Mouse (Mus musculus): ENCODE data around the gene Fhit. TPM values are rescaled to one million over a fixed set of nuclear protein-coding genes. Genes with fewer than 3 reads are reported as not detected.

Gene Fhit
- polyA plus RNA-seq, 1 experiment from 2014 or later = 12.6 TPM

DNA sequence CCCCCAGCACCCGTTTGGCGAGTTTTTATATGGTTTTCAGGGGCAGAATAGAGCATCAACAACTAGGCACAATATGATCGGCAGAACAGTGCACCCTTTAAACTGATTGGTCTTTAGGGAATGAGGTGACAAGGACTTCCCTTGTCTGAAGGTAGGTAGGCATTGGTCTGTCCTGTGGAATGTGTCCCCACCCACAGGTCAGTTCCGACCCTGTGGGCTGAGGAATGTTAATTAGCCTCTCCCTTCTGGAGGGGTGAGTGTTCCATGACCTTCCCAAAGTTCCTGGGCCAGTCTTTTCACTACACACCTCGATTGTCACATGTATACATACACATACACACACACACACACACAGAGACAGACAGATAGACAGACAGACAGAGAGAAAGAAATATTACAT lies 950.7 kb downstream of the Fhit start:
- Histone ChIP-seq H3K36me3 (replicated peaks; ENCODE audit: control insufficient read depth, insufficient read depth) (no peaks in the 10 kb centered on the region), H3K4me1 (replicated peaks; ENCODE audit: control insufficient read depth, insufficient read depth, low read length) (no peaks in the 10 kb centered on the region), H3K4me3 (replicated peaks; ENCODE audit: low read length) (no peak overlapping the region), H3K9ac (no peak overlapping the region), H3K27me3 (ENCODE audit: control insufficient read depth, insufficient read depth, low read length) (no peaks in the 10 kb centered on the region), H3K9me3 (ENCODE audit: control insufficient read depth, low read length) (no peaks in the 10 kb centered on the region), H3K27ac (no peak overlapping the region), H3K4me2 (replicated peaks) (no peak overlapping the region)
- DNase-seq (ENCODE audit: low spot score) (no peak), ATAC-seq (ENCODE audit: low FRiP score) (no peak)
- 64% methylated on average over 5 of the region's 5 CpGs for WGBS

GRCm38 (mm10) chr14:10209007-10209406 lies 952.8 kb downstream of the Fhit start:
- DNase-seq (ENCODE audit: low spot score) (no peak), ATAC-seq (ENCODE audit: low FRiP score) (no peak)
- WGBS = 91% methylated on average over 3 of the region's 3 CpGs
- Histone ChIP-seq H3K9me3 (ENCODE audit: control insufficient read depth, low read length) (no peaks in the 10 kb centered on the region), H3K4me1 (replicated peaks; ENCODE audit: control insufficient read depth, insufficient read depth, low read length) (no peaks in the 10 kb centered on the region), H3K4me3 (replicated peaks; ENCODE audit: low read length) (no peak overlapping the region), H3K4me2 (replicated peaks) (no peak overlapping the region), H3K27me3 (ENCODE audit: control insufficient read depth, insufficient read depth, low read length) (no peaks in the 10 kb centered on the region), H3K9ac (no peak overlapping the region), H3K27ac (no peak overlapping the region), H3K36me3 (replicated peaks; ENCODE audit: control insufficient read depth, insufficient read depth) (no peaks in the 10 kb centered on the region)

- ATAC-seq (ENCODE audit: low FRiP score) (no peak), DNase-seq (ENCODE audit: low spot score) (no peak)
These were observed 956.1 kb downstream of the Fhit start for GRCm38 (mm10) chr14:10205699-10206098.

DNA sequence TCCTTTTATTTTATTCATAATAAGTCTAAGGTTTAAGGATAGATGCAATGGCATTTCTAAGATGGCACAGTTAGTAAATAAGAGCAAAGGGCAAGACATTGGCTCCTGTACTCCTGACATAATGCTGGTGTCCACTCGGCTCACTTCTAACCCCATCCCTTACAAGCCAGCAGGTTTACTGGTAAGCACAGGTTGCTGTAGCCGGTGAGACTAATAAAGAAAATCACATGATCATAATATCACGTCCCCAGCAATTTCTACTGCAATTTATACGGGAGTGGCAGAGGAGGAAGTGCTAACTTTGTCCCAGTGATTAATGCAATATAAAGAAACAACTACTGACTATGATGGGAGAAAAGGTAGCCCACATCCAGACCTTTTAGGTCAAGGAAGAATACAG lies 956.5 kb downstream of the Fhit start:
- Histone ChIP-seq H3K4me3 (replicated peaks; ENCODE audit: low read length) (no peak overlapping the region), H3K4me1 (replicated peaks; ENCODE audit: control insufficient read depth, insufficient read depth, low read length) (no peaks in the 10 kb centered on the region), H3K9me3 (ENCODE audit: control insufficient read depth, low read length) (no peaks in the 10 kb centered on the region), H3K27ac (no peak overlapping the region), H3K4me2 (replicated peaks) (no peak overlapping the region), H3K36me3 (replicated peaks; ENCODE audit: control insufficient read depth, insufficient read depth) (no peaks in the 10 kb centered on the region), H3K27me3 (ENCODE audit: control insufficient read depth, insufficient read depth, low read length) (no peaks in the 10 kb centered on the region), H3K9ac (no peak overlapping the region)
- ATAC-seq (ENCODE audit: low FRiP score) (no peak), DNase-seq (ENCODE audit: low spot score) (no peak)
- 85% methylated on average over 4 of the region's 4 CpGs for WGBS

More at GRCm38 (mm10) chr14:10205699-10206098, 956.1 kb downstream of the Fhit start:
- Histone ChIP-seq H3K9ac (no peak overlapping the region), H3K36me3 (replicated peaks; ENCODE audit: control insufficient read depth, insufficient read depth) (no peaks in the 10 kb centered on the region), H3K4me2 (replicated peaks) (no peak overlapping the region), H3K9me3 (ENCODE audit: control insufficient read depth, low read length) (no peaks in the 10 kb centered on the region), H3K27ac (no peak overlapping the region), H3K4me1 (replicated peaks; ENCODE audit: control insufficient read depth, insufficient read depth, low read length) (no peaks in the 10 kb centered on the region), H3K4me3 (replicated peaks; ENCODE audit: low read length) (no peak overlapping the region), H3K27me3 (ENCODE audit: control insufficient read depth, insufficient read depth, low read length) (no peaks in the 10 kb centered on the region)
- WGBS = 94% methylated on average over 5 of the region's 5 CpGs

- no peak for DNase-seq (ENCODE audit: low spot score)
- WGBS = 88% methylated on average over 5 of the region's 5 CpGs
These were observed 967.7 kb downstream of the Fhit start for GRCm38 (mm10) chr14:10194130-10194529.

DNA sequence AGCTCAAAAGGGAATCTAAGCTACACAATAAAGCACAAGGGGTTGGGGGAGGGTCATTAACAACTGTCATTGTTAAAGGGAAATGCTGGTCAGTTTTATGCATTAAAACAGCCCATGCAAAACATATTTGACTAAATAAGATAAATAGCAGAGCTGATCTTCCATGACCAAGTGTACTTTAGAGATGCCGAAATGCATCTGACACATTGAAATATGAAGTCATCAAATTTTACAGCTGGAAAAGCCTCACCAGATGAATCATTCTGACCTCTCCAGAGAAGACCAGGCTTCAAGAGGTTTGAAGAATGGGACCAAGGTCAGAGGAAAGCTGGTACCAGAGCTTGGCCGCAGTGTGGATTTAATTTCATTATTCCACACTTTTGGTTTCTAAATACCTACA lies 990.1 kb downstream of the Fhit start:
- Histone ChIP-seq H3K9ac (no peak overlapping the region), H3K36me3 (replicated peaks; ENCODE audit: control insufficient read depth, insufficient read depth) (no peaks in the 10 kb centered on the region), H3K4me3 (replicated peaks; ENCODE audit: low read length) (no peak overlapping the region), H3K4me1 (replicated peaks; ENCODE audit: control insufficient read depth, insufficient read depth, low read length) (no peaks in the 10 kb centered on the region), H3K27me3 (ENCODE audit: control insufficient read depth, insufficient read depth, low read length) (no peaks in the 10 kb centered on the region), H3K4me2 (replicated peaks) (no peak overlapping the region), H3K9me3 (ENCODE audit: control insufficient read depth, low read length) (no peaks in the 10 kb centered on the region), H3K27ac (no peak overlapping the region)
- ATAC-seq (ENCODE audit: low FRiP score) (no peak), DNase-seq (ENCODE audit: low spot score) (no peak)
- WGBS = 54% methylated on average over 2 of the region's 2 CpGs

More at GRCm38 (mm10) chr14:10194130-10194529, 967.7 kb downstream of the Fhit start:
- no peak for ATAC-seq (ENCODE audit: low FRiP score)
- Histone ChIP-seq H3K4me3 (replicated peaks; ENCODE audit: low read length) (no peak overlapping the region), H3K9me3 (ENCODE audit: control insufficient read depth, low read length) (no peaks in the 10 kb centered on the region), H3K27me3 (ENCODE audit: control insufficient read depth, insufficient read depth, low read length) (no peaks in the 10 kb centered on the region), H3K27ac (no peak overlapping the region), H3K4me2 (replicated peaks) (no peak overlapping the region), H3K36me3 (replicated peaks; ENCODE audit: control insufficient read depth, insufficient read depth) (no peaks in the 10 kb centered on the region), H3K4me1 (replicated peaks; ENCODE audit: control insufficient read depth, insufficient read depth, low read length) (no peaks in the 10 kb centered on the region), H3K9ac (no peak overlapping the region)

- WGBS = 61% methylated on average over 6 of the region's 6 CpGs
- ATAC-seq (ENCODE audit: low FRiP score) (no peak), DNase-seq (ENCODE audit: low spot score) (no peak)
These were observed 995.0 kb downstream of the Fhit start for GRCm38 (mm10) chr14:10166641-10167429.

GRCm38 (mm10) chr14:10149872-10150271 lies 1012.0 kb downstream of the Fhit start:
- Histone ChIP-seq H3K4me2 (replicated peaks) (no peak overlapping the region), H3K4me1 (replicated peaks; ENCODE audit: control insufficient read depth, insufficient read depth, low read length) (no peaks in the 10 kb centered on the region), H3K27me3 (ENCODE audit: control insufficient read depth, insufficient read depth, low read length) (no peaks in the 10 kb centered on the region), H3K4me3 (replicated peaks; ENCODE audit: low read length) (no peak overlapping the region), H3K36me3 (replicated peaks; ENCODE audit: control insufficient read depth, insufficient read depth) (no peaks in the 10 kb centered on the region), H3K9me3 (ENCODE audit: control insufficient read depth, low read length) (no peaks in the 10 kb centered on the region), H3K27ac (no peak overlapping the region), H3K9ac (no peak overlapping the region)
- 18% methylated on average over 5 of the region's 5 CpGs for WGBS
- ATAC-seq (ENCODE audit: low FRiP score) = peak; percentile 24; the same call in 1 of the 2 replicates
- DNase-seq (ENCODE audit: low spot score) = no peak

More at GRCm38 (mm10) chr14:10166641-10167429, 995.0 kb downstream of the Fhit start:
- H3K9ac ChIP-seq = no peak overlapping the region
- no peaks in the 10 kb centered on the region for H3K4me1 ChIP-seq (replicated peaks; ENCODE audit: control insufficient read depth, insufficient read depth, low read length)
- H3K4me3 ChIP-seq (replicated peaks; ENCODE audit: low read length) = no peak overlapping the region
- H3K9me3 ChIP-seq (ENCODE audit: control insufficient read depth, low read length) = no peaks in the 10 kb centered on the region
- no peaks in the 10 kb centered on the region for H3K36me3 ChIP-seq (replicated peaks; ENCODE audit: control insufficient read depth, insufficient read depth)
- H3K27me3 ChIP-seq (ENCODE audit: control insufficient read depth, insufficient read depth, low read length) = no peaks in the 10 kb centered on the region
- H3K27ac ChIP-seq = no peak overlapping the region
- no peak overlapping the region for H3K4me2 ChIP-seq (replicated peaks)

DNA sequence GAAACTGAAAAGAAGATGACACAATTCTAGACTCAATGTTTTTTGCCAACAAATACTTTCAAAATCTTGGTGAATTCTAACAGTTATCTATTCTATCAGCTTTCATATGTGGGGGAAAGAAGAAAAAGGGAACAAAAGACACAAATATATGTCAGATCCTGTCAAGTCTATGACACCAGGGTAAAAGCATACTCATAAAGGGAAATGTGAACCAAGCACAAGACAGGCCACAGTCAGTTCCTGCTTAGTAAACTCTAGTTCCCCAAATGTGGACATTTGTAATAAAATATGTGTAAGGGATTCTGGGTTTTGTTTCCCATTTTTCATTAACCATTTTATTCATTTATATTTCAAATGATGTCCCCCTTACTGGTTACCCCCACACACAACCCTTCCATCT lies 1022.5 kb downstream of the Fhit start:
- no peaks in the 10 kb centered on the region for H3K4me1 ChIP-seq (replicated peaks; ENCODE audit: control insufficient read depth, insufficient read depth, low read length)
- DNase-seq (ENCODE audit: low spot score) (no peak), ATAC-seq (ENCODE audit: low FRiP score) (no peak)
- H3K4me2 ChIP-seq (replicated peaks) = no peak overlapping the region
- no peaks in the 10 kb centered on the region for H3K36me3 ChIP-seq (replicated peaks; ENCODE audit: control insufficient read depth, insufficient read depth)
- no peak overlapping the region for H3K9ac ChIP-seq
- H3K27me3 ChIP-seq (ENCODE audit: control insufficient read depth, insufficient read depth, low read length) = no peaks in the 10 kb centered on the region
- H3K9me3 ChIP-seq (ENCODE audit: control insufficient read depth, low read length) = no peaks in the 10 kb centered on the region
- no peak overlapping the region for H3K27ac ChIP-seq
- no peak overlapping the region for H3K4me3 ChIP-seq (replicated peaks; ENCODE audit: low read length)
